Mouse (Mus musculus) CH12.LX (cell line): ENCODE measurements around the gene Lbp. TPM values are rescaled to one million over a fixed set of nuclear protein-coding genes. Genes with fewer than 3 reads are reported as not detected.
A peak's percentile ranks its signal among the peaks of the same experiment; 100 is the strongest.

Experiments
- DNase-seq: peaks from one replicate; pipeline ENCODE4 v3.0.0-alpha.2; 2013; ENCODE audit errors: extremely low read depth
- H3K27ac ChIP-seq: 2 replicates; pipeline ENCODE4 v1.5.1; 2012; ENCODE audit warnings: low read depth, mild to moderate bottlenecking, control low read depth, moderate library complexity; ENCODE audit not compliant: insufficient read depth
- H3K27me3 ChIP-seq: replicated peaks from 2 replicates; pipeline ENCODE3; 2012; ENCODE audit warnings: inconsistent platforms
- H3K36me3 ChIP-seq, 2 experiments: replicated peaks in 1 of 2; 2 replicates each; pipeline versions ENCODE3 to v1.6.1; 2012; ENCODE audit warnings: inconsistent platforms in 1 of 2, low read length in 1 of 2, mild to moderate bottlenecking in 1 of 2, mixed read lengths in 1 of 2, moderate library complexity in 1 of 2; ENCODE audit not compliant: control insufficient read depth in 1 of 2, insufficient read depth in 1 of 2
- H3K4me1 ChIP-seq, 2 experiments: 2 replicates each; pipeline ENCODE4 v1.6.1; 2012; ENCODE audit warnings: inconsistent platforms in 1 of 2, moderate library complexity in 1 of 2; ENCODE audit not compliant: insufficient read depth in 2 of 2, control insufficient read depth in 1 of 2
- H3K4me2 ChIP-seq: 2 replicates; pipeline ENCODE4 v1.6.1; 2012; ENCODE audit warnings: low read depth, mild to moderate bottlenecking, control low read depth; ENCODE audit not compliant: poor library complexity, insufficient read depth, severe bottlenecking
- H3K4me3 ChIP-seq, 3 experiments: fragments of 150-350 bp in 1 of 3; sonication (generic) in 1 of 3; replicated peaks in 1 of 3; 2 replicates each; pipeline versions ENCODE3 to v1.5.1; 2011 to 2012; ENCODE audit warnings: low read depth in 2 of 3, low read length in 2 of 3, mild to moderate bottlenecking in 2 of 3, moderate library complexity in 2 of 3, control low read depth in 1 of 3, improper control_type of control experiment in 1 of 3, inconsistent platforms in 1 of 3, mixed read lengths in 1 of 3; ENCODE audit not compliant: poor library complexity in 1 of 3
- H3K79me2 ChIP-seq: replicated peaks from 2 replicates; pipeline ENCODE4 v1.6.1; 2012; ENCODE audit warnings: mild to moderate bottlenecking, moderate library complexity; ENCODE audit not compliant: control insufficient read depth, poor library complexity, insufficient read depth, severe bottlenecking; ENCODE audit errors: extremely low read depth
- H3K9ac ChIP-seq: 2 replicates; pipeline ENCODE4 v1.6.1; 2012; ENCODE audit warnings: low read depth, mild to moderate bottlenecking, control low read depth, moderate library complexity; ENCODE audit not compliant: insufficient read depth
- H3K9me3 ChIP-seq: replicated peaks from 2 replicates; pipeline ENCODE3; 2012; ENCODE audit warnings: low read length, inconsistent platforms, mixed read lengths
- CHD2 ChIP-seq: IDR thresholded peaks from 2 replicates; pipeline ENCODE4 v1.6.1; 2011; ENCODE audit warnings: low read length, improper control_type of control experiment
- CTCF ChIP-seq, 2 experiments: IDR thresholded peaks in 1 of 2; conservative IDR thresholded peaks in 1 of 2; 2 replicates each; pipeline ENCODE4 v1.5.1; 2011 to 2012; ENCODE audit warnings: low read depth in 2 of 2, low read length in 2 of 2, improper control_type of control experiment in 1 of 2, inconsistent platforms in 1 of 2, mild to moderate bottlenecking in 1 of 2, moderate library complexity in 1 of 2
- E2F4 ChIP-seq: IDR thresholded peaks from 2 replicates; pipeline ENCODE4 v1.6.1; 2011; ENCODE audit warnings: low read depth, low read length, improper control_type of control experiment; ENCODE audit not compliant: insufficient replicate concordance
- ELF1 ChIP-seq: IDR thresholded peaks from 2 replicates; pipeline ENCODE4 v1.6.1; 2014; ENCODE audit warnings: low read depth, mild to moderate bottlenecking, inconsistent platforms, low read length, improper control_type of control experiment
- EP300 ChIP-seq: IDR thresholded peaks from 2 replicates; pipeline ENCODE4 v1.6.1; 2011; ENCODE audit warnings: low read length, improper control_type of control experiment
- ETS1 ChIP-seq: conservative IDR thresholded peaks from 2 replicates; pipeline ENCODE4 v1.6.1; 2012; ENCODE audit warnings: low read depth, mild to moderate bottlenecking, inconsistent platforms, low read length, improper control_type of control experiment, moderate library complexity
- HCFC1 ChIP-seq: IDR thresholded peaks from 2 replicates; pipeline ENCODE4 v1.6.1; 2012; ENCODE audit warnings: low read depth, mild to moderate bottlenecking, inconsistent platforms, low read length, improper control_type of control experiment
- IRF4 ChIP-seq: IDR thresholded peaks from 2 replicates; pipeline ENCODE4 v1.6.1; 2014; ENCODE audit warnings: low read depth, mild to moderate bottlenecking, inconsistent platforms, low read length, improper control_type of control experiment
- JUN ChIP-seq: IDR thresholded peaks from 2 replicates; pipeline ENCODE4 v1.6.1; 2011; ENCODE audit warnings: low read depth, mild to moderate bottlenecking, low read length, improper control_type of control experiment, moderate library complexity; ENCODE audit not compliant: insufficient read depth
- JUND ChIP-seq: conservative IDR thresholded peaks from 2 replicates; pipeline ENCODE4 v1.6.1; 2011; ENCODE audit warnings: low read depth, low read length, improper control_type of control experiment
- KAT2A ChIP-seq: IDR thresholded peaks from 2 replicates; pipeline ENCODE4 v1.6.1; 2012; ENCODE audit warnings: low read length, improper control_type of control experiment, inconsistent platforms; ENCODE audit not compliant: insufficient replicate concordance
- MAFK ChIP-seq: IDR thresholded peaks from 2 replicates; pipeline ENCODE4 v1.6.1; 2011; ENCODE audit warnings: low read length, improper control_type of control experiment; ENCODE audit not compliant: insufficient replicate concordance
- MAZ ChIP-seq: IDR thresholded peaks from 2 replicates; pipeline ENCODE4 v1.6.1; 2012; ENCODE audit warnings: low read depth, mild to moderate bottlenecking, inconsistent platforms, low read length, improper control_type of control experiment, moderate library complexity
- MXI1 ChIP-seq: IDR thresholded peaks from 2 replicates; pipeline ENCODE4 v1.6.1; 2011; ENCODE audit warnings: mild to moderate bottlenecking, low read depth, low read length, improper control_type of control experiment
- MYC ChIP-seq: IDR thresholded peaks from 2 replicates; pipeline ENCODE4 v1.6.1; 2011; ENCODE audit warnings: low read depth, mild to moderate bottlenecking, improper control_type of control experiment, low read length
- NELFE ChIP-seq: IDR thresholded peaks from 2 replicates; pipeline ENCODE4 v1.6.1; 2011; ENCODE audit warnings: low read depth, low read length, improper control_type of control experiment
- NRF1 ChIP-seq: IDR thresholded peaks from 2 replicates; pipeline ENCODE4 v1.6.1; 2014; ENCODE audit warnings: low read depth, mild to moderate bottlenecking, inconsistent platforms, low read length, improper control_type of control experiment, moderate library complexity
- PAX5 ChIP-seq: IDR thresholded peaks from 2 replicates; pipeline ENCODE4 v1.6.1; 2012; ENCODE audit warnings: low read length, inconsistent platforms, mixed read lengths
- POLR2A ChIP-seq: IDR thresholded peaks from 2 replicates; pipeline ENCODE4 v1.6.1; 2011; ENCODE audit warnings: low read depth, mild to moderate bottlenecking, improper control_type of control experiment, low read length
- POLR2AphosphoS2 ChIP-seq: IDR thresholded peaks from 2 replicates; pipeline ENCODE4 v1.6.1; 2011; ENCODE audit warnings: low read depth, low read length, improper control_type of control experiment
- RAD21 ChIP-seq: IDR thresholded peaks from 2 replicates; pipeline ENCODE4 v1.6.1; 2011; ENCODE audit warnings: low read depth, mild to moderate bottlenecking, low read length, improper control_type of control experiment, moderate library complexity
- RCOR1 ChIP-seq: conservative IDR thresholded peaks from 2 replicates; pipeline ENCODE4 v1.6.1; 2012; ENCODE audit warnings: low read depth, mild to moderate bottlenecking, inconsistent platforms, low read length, improper control_type of control experiment
- SIN3A ChIP-seq: IDR thresholded peaks from 2 replicates; pipeline ENCODE4 v1.6.1; 2012; ENCODE audit warnings: low read length, improper control_type of control experiment, inconsistent platforms
- SMC3 ChIP-seq: IDR thresholded peaks from 2 replicates; pipeline ENCODE4 v1.6.1; 2011; ENCODE audit warnings: low read depth, low read length, improper control_type of control experiment
- TBP ChIP-seq: conservative IDR thresholded peaks from 2 replicates; pipeline ENCODE4 v1.6.1; 2011; ENCODE audit warnings: low read depth, low read length, improper control_type of control experiment
- TCF12 ChIP-seq: IDR thresholded peaks from 2 replicates; pipeline ENCODE4 v1.6.1; 2014; ENCODE audit warnings: low read depth, mild to moderate bottlenecking, inconsistent platforms, low read length, improper control_type of control experiment
- UBTF ChIP-seq: IDR thresholded peaks from 2 replicates; pipeline ENCODE4 v1.6.1; 2012; ENCODE audit warnings: low read depth, mild to moderate bottlenecking, inconsistent platforms, low read length, improper control_type of control experiment, moderate library complexity
- USF1 ChIP-seq: IDR thresholded peaks from 2 replicates; pipeline ENCODE4 v1.6.1; 2014; ENCODE audit warnings: low read depth, mild to moderate bottlenecking, inconsistent platforms, low read length, improper control_type of control experiment
- USF2 ChIP-seq: conservative IDR thresholded peaks from 2 replicates; pipeline ENCODE4 v1.6.1; 2011; ENCODE audit warnings: low read depth, low read length, improper control_type of control experiment
- ZC3H11A ChIP-seq: IDR thresholded peaks from 2 replicates; pipeline ENCODE4 v1.6.1; 2012; ENCODE audit warnings: low read depth, mild to moderate bottlenecking, inconsistent platforms, low read length, improper control_type of control experiment
- ZMIZ1 ChIP-seq: IDR thresholded peaks from 2 replicates; pipeline ENCODE4 v1.6.1; 2012; ENCODE audit warnings: low read depth, mild to moderate bottlenecking, inconsistent platforms, low read length, improper control_type of control experiment
- ZNF384 ChIP-seq: IDR thresholded peaks from 2 replicates; pipeline ENCODE4 v1.6.1; 2012; ENCODE audit warnings: low read depth, low read length, improper control_type of control experiment, inconsistent platforms
- dilution Hi-C: fragments of 300-500 bp; cut with MboI; formaldehyde crosslinking; loops from 2 replicates; pipeline ENCODE4 v1.14.3; 2020; ENCODE audit warnings: low sequenced_read_pairs; ENCODE audit not compliant: extremely low pct_unique_long_range_greater_than_20kb, extremely low pct_ligation_motif_present
- in situ Hi-C: fragments of 300-500 bp; cut with MboI; formaldehyde crosslinking; loops from 3 replicates; pipeline ENCODE4 v1.14.3; 2019; ENCODE audit warnings: low sequenced_read_pairs, low pct_ligation_motif_present, low pct_unique_long_range_greater_than_20kb, mixed read lengths
- polyA plus RNA-seq: library from polyadenylated mRNA; unstranded; fragments of >175 nt; gene quantifications from 2 replicates; pipeline ENCODE4 v1.2.1, GENCODE M21; 2012; ENCODE audit warnings: low read depth; ENCODE audit not compliant: insufficient read length
- total RNA-seq, 2 experiments: library from RNA; depleted of rRNA; stranded (reverse); fragments of 300-350 nt in 1 of 2; fragments of >200 nt in 1 of 2; gene quantifications; 2 replicates each; pipeline ENCODE4 v1.2.3; 2012 to 2014

Gene Lbp
- total and polyA plus RNA-seq, 3 experiments: 0.04 to 0.27 TPM; not detected in 1

DNA sequence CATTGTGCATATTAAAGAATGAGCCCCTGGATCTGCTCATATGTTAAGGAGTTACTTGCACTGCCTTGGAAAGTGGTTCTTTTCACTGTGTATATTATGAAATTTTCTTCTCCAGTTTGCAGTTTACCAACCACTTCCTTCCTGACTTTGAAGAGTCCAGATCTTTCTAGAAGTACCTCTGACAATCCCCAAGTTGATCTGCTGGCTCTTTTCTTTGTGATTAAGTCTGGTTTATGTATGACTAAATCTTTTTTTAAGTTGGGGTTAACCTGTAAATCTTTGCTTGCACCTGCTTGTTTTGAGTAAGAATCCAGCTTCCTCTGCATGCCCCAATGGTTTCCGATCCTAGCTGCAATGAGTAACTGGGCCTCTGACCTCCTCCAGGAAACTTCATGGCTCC, 6.8 kb downstream of the Lbp start:
- H3K27ac ChIP-seq: no peak overlapping the region
- no peaks in the 10 kb centered on the region for H3K9me3 ChIP-seq
- H3K36me3 ChIP-seq: no peaks in the 10 kb centered on the region
- H3K4me2 ChIP-seq: no peak overlapping the region
- TF ChIP-seq ETS1: no peak
- TF ChIP-seq TCF12: no peak
- no peak for TF ChIP-seq USF1
- TF ChIP-seq IRF4: no peak
- TF ChIP-seq NRF1: no peak
- TF ChIP-seq MAFK: no peak
- TF ChIP-seq EP300: no peak
- no peak for TF ChIP-seq ZNF384
- TF ChIP-seq ZC3H11A: no peak
- TF ChIP-seq HCFC1: no peak
- TF ChIP-seq CHD2: no peak
- no peak overlapping the region for H3K4me3 ChIP-seq
- peaks cover 0 to 8% of the 10 kb centered on the region in 2 experiments; a peak in 1 of 4 replicates for H3K4me1 ChIP-seq
- in situ Hi-C loops: no loop called here
- DNase-seq: no peak
- no peaks in the 10 kb centered on the region for H3K79me2 ChIP-seq
- peaks cover 13% of the 10 kb centered on the region for H3K27me3 ChIP-seq
- H3K9ac ChIP-seq: no peak overlapping the region
- dilution Hi-C loops: no loop called here

- Histone ChIP-seq H3K36me3 (no peaks in the 10 kb centered on the region), H3K27me3 (peaks cover 16% of the 10 kb centered on the region), H3K4me1 (peaks cover 0 to 12% of the 10 kb centered on the region in 2 experiments; a peak in 2 of 4 replicates), H3K4me2 (no peak overlapping the region; the same call in 1 of the 2 replicates), H3K79me2 (no peaks in the 10 kb centered on the region), H3K9me3 (no peaks in the 10 kb centered on the region), H3K9ac (no peak overlapping the region), H3K4me3 (no peak overlapping the region), H3K27ac (no peak overlapping the region)
- in situ Hi-C loops: no loop called here
- dilution Hi-C loops: no loop called here
- DNase-seq: peak; percentile 67
- TF ChIP-seq CHD2 (no peak), SMC3 (peak; percentile 71), MAZ (no peak), ZMIZ1 (no peak), MXI1 (no peak), E2F4 (no peak), USF2 (no peak), IRF4 (0 out of 2 replicates have a peak, but pooled peaks have one; percentile 9), JUND (peak; percentile 69; the same call in 1 of the 2 replicates), TBP (no peak), PAX5 (no peak), ELF1 (no peak), MYC (no peak), RCOR1 (no peak), ETS1 (no peak), ZC3H11A (no peak), CTCF (conservative IDR thresholded peaks at IDR 0.05 in 1 of 2, IDR thresholded peaks at IDR 0.05 in 1 of 2; ENCODE audit: low read depth in 2 of 2, low read length in 2 of 2) (peak; percentile 62 to 78), POLR2AphosphoS2 (no peak), UBTF (no peak), NELFE (no peak), POLR2A (no peak), NRF1 (no peak), SIN3A (no peak), HCFC1 (no peak), RAD21 (peak; percentile 29), JUN (peak; percentile 59), KAT2A (no peak), MAFK (no peak), EP300 (0 out of 2 replicates have a peak, but pooled peaks have one; percentile 14), TCF12 (no peak), ZNF384 (no peak)
These were observed 10.1 kb downstream of the Lbp start for GRCm38 (mm10) chr2:158316371-158316770.
